11 mouse cellular contexts compared by ENCODE assay signal in the genomic region with DNA sequence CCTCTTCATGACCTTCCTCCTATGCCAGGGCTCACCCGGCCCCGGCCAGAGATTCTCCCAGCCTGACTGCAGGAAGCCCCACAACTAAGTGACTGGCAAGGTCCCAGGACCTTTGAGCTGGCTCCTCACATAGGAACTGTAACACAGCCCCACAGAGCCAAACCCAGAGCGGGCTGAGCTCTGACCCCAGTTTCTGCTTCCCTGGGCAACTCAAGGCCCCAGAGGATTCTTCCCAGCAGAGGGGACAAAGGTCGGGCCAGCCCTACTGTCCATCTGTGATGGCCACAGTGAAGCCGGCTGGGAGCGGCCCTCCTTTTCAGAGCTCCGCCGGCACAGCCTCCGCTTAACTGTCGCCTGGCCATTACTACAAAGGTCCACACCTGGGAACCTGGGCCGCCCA. TPM values are rescaled to one million over a fixed set of nuclear protein-coding genes. Genes with fewer than 3 reads are reported as not detected.
DNase-seq lines count a peak whose midpoint lies in the region; ATAC-seq and TF ChIP-seq lines count a peak whose summit lies in the region.
"Had no signal": no experiment of that assay in that cellular context is flagged by ENCODE, and none has a peak within 500 bp of the region (broad histone marks: within the 10 kb centered on the region; RNA-seq: fewer than 3 reads in every experiment).

No protein-coding gene starts in this region.

- H3K27ac ChIP-seq in intestine, embryonic 16.5 days (ENCODE audit: low read length): peak overlapping the region; percentile 87
- peak overlapping the region; percentile 13; the same call in 1 of the 2 replicates for H3K27ac ChIP-seq in liver, embryonic 13.5 days
- no peak overlapping the region; the same call in 1 of the 2 replicates for H3K27ac ChIP-seq in stomach, postnatal 0 days (replicated peaks)
- H3K27ac ChIP-seq: hindbrain, embryonic 15.5 days had no signal

- DNase-seq in ovary, postnatal 36 days (ENCODE audit: low spot score): peak; percentile 40
- DNase-seq in ovary, postnatal 10 days (ENCODE audit: low spot score): no peak
- no peak for DNase-seq in liver, embryonic 13.5 days
- no peak for DNase-seq in stomach, postnatal 0 days (ENCODE audit: low spot score)
- no peak for DNase-seq in left cerebral cortex, postnatal 25 days (ENCODE audit: low spot score in 2 of 2)
- DNase-seq in thymus, postnatal 25 days: no peak
- DNase-seq: cerebellum, adult 9-11 months; forebrain, postnatal 0 days had no signal

- peak overlapping the region; percentile 17; the same call in 1 of the 2 replicates for H3K4me3 ChIP-seq in intestine, embryonic 16.5 days (ENCODE audit: low read length)
- H3K4me3 ChIP-seq in liver, embryonic 13.5 days (replicated peaks): no peak overlapping the region
- no peak overlapping the region for H3K4me3 ChIP-seq in stomach, postnatal 0 days (ENCODE audit: low read depth, low read length)
- H3K4me3 ChIP-seq: hindbrain, embryonic 15.5 days had no signal

- TF ChIP-seq EP300 in stomach, postnatal 0 days (optimal IDR thresholded peaks at IDR 0.05): no peak

- peak overlapping the region; percentile 40 for H3K4me2 ChIP-seq in intestine, embryonic 16.5 days (ENCODE audit: low read depth, low read length)
- H3K4me2 ChIP-seq in liver, embryonic 13.5 days: peak overlapping the region; percentile 8; the same call in 1 of the 2 replicates
- H3K4me2 ChIP-seq in stomach, postnatal 0 days (replicated peaks; ENCODE audit: low read depth): no peak overlapping the region
- H3K4me2 ChIP-seq: hindbrain, embryonic 15.5 days had no signal

- intact Hi-C loops in left cerebral cortex, postnatal 25 days (cut with DNase I): no loop called here

- WGBS in intestine, embryonic 16.5 days: 52% methylated on average over 11 of the region's 11 CpGs
- 77% methylated on average over 11 of the region's 11 CpGs for WGBS in liver, embryonic 13.5 days (ENCODE audit: insufficient replicate concordance)
- WGBS in stomach, postnatal 0 days: 50% methylated on average over 11 of the region's 11 CpGs

- H3K9me3 ChIP-seq in intestine, embryonic 16.5 days (ENCODE audit: control insufficient read depth, low read length): no peaks in the 10 kb centered on the region
- no peaks in the 10 kb centered on the region for H3K9me3 ChIP-seq in liver, embryonic 13.5 days (replicated peaks)
- no peaks in the 10 kb centered on the region for H3K9me3 ChIP-seq in stomach, postnatal 0 days (ENCODE audit: control insufficient read depth, low read length)
- H3K9me3 ChIP-seq: hindbrain, embryonic 15.5 days had no signal

- peaks cover 53% of the 10 kb centered on the region for H3K4me1 ChIP-seq in intestine, embryonic 16.5 days (ENCODE audit: control insufficient read depth, insufficient read depth, low read length)
- H3K4me1 ChIP-seq in liver, embryonic 13.5 days (replicated peaks): peaks cover 53% of the 10 kb centered on the region
- H3K4me1 ChIP-seq in stomach, postnatal 0 days (replicated peaks; ENCODE audit: control insufficient read depth, insufficient read depth): peaks cover 2% of the 10 kb centered on the region; the same call in 1 of the 2 replicates

- TF ChIP-seq CTCF in stomach, postnatal 0 days (IDR thresholded peaks at IDR 0.05; ENCODE audit: low read depth): no peak

- H3K36me3 ChIP-seq in intestine, embryonic 16.5 days (ENCODE audit: control insufficient read depth, insufficient read depth, low read length): no peaks in the 10 kb centered on the region
- no peaks in the 10 kb centered on the region for H3K36me3 ChIP-seq in liver, embryonic 13.5 days
- H3K36me3 ChIP-seq in stomach, postnatal 0 days (ENCODE audit: control insufficient read depth, insufficient read depth, low read length): no peaks in the 10 kb centered on the region
- H3K36me3 ChIP-seq: hindbrain, embryonic 15.5 days had no signal

- no peaks in the 10 kb centered on the region for H3K27me3 ChIP-seq in intestine, embryonic 16.5 days (replicated peaks; ENCODE audit: control insufficient read depth, insufficient read depth, low read length)
- no peaks in the 10 kb centered on the region for H3K27me3 ChIP-seq in liver, embryonic 13.5 days
- H3K27me3 ChIP-seq in stomach, postnatal 0 days (ENCODE audit: control insufficient read depth, insufficient read depth, low read length): no peaks in the 10 kb centered on the region
- H3K27me3 ChIP-seq: hindbrain, embryonic 15.5 days; Patski had no signal

- peak; percentile 66 for ATAC-seq in intestine, embryonic 16.5 days
- 0 out of 2 replicates have a peak, but pooled peaks have one; percentile 14 for ATAC-seq in liver, embryonic 13.5 days (ENCODE audit: low read depth)
- peak; percentile 36; the same call in 1 of the 2 replicates for ATAC-seq in stomach, postnatal 0 days (ENCODE audit: low FRiP score, low TSS enrichment)
- ATAC-seq: forebrain, postnatal 0 days; Patski had no signal

- peak overlapping the region; percentile 36 for H3K9ac ChIP-seq in intestine, embryonic 16.5 days (ENCODE audit: low read depth, low read length)
- H3K9ac ChIP-seq in liver, embryonic 13.5 days: no peak overlapping the region
- no peak overlapping the region for H3K9ac ChIP-seq in stomach, postnatal 0 days (ENCODE audit: low read length)
- H3K9ac ChIP-seq: forebrain, postnatal 0 days; hindbrain, embryonic 15.5 days had no signal

RNA-seq across cellular contexts. Expression of a gene that starts 13.6 kb away (rescaled TPM):
- polyA plus RNA-seq in intestine, embryonic 16.5 days (2015; fragmentation: Nextera tagmentation; extraction: Ambion mirVana): 51.4 and 57.1 TPM in 2 replicates
- polyA plus RNA-seq in liver, embryonic 13.5 days (2015; fragmentation: Nextera tagmentation; extraction: Ambion mirVana): 3.0 and 3.3 TPM in 2 replicates
- 21.5 and 26.7 TPM in 2 replicates for polyA plus RNA-seq in stomach, postnatal 0 days (2015; fragmentation: Nextera tagmentation; extraction: Ambion mirVana)
- total RNA-seq in left cerebral cortex, postnatal 25 days (2021): 10 to 100 TPM; 63.9 to 70.2 TPM

RNA-seq across cellular contexts. Expression of a gene that starts 52.3 kb away (rescaled TPM):
- polyA plus RNA-seq in intestine, embryonic 16.5 days (2015; fragmentation: Nextera tagmentation; extraction: Ambion mirVana): 19.3 and 20.2 TPM in 2 replicates
- polyA plus RNA-seq in liver, embryonic 13.5 days (2015; fragmentation: Nextera tagmentation; extraction: Ambion mirVana): 8.4 and 9.0 TPM in 2 replicates
- polyA plus RNA-seq in stomach, postnatal 0 days (2015; fragmentation: Nextera tagmentation; extraction: Ambion mirVana): 8.1 and 9.5 TPM in 2 replicates
- 10 to 100 TPM; 31.6 to 39.3 TPM for total RNA-seq in left cerebral cortex, postnatal 25 days (2021)

RNA-seq across cellular contexts. Expression of a gene that starts 52.4 kb away (rescaled TPM):
- polyA plus RNA-seq in intestine, embryonic 16.5 days (2015; fragmentation: Nextera tagmentation; extraction: Ambion mirVana): 16.9 and 17.2 TPM in 2 replicates
- 8.8 and 9.2 TPM in 2 replicates for polyA plus RNA-seq in liver, embryonic 13.5 days (2015; fragmentation: Nextera tagmentation; extraction: Ambion mirVana)
- 10.5 and 10.9 TPM in 2 replicates for polyA plus RNA-seq in stomach, postnatal 0 days (2015; fragmentation: Nextera tagmentation; extraction: Ambion mirVana)
- total RNA-seq in left cerebral cortex, postnatal 25 days (2021): 1 to 10 TPM; 6.0 to 6.4 TPM

Comparison
In these comparisons a context has a peak if more than half of its experiments do, and no peak if none do; other contexts are left out.
1. ATAC-seq: peak in every context shown above with its lines; median percentile 66 in intestine, embryonic 16.5 days; 36 in stomach, postnatal 0 days; 14 in liver, embryonic 13.5 days.